Mouse (Mus musculus) embryo, embryonic 11.5 days (tissue): ENCODE results near the gene Hdac9.

Source experiments
- DNase-seq: peaks from one replicate; pipeline ENCODE4 v3.0.0-alpha.2; 2012; ENCODE audit warnings: low read depth, low spot score

Hdac9 gene

GRCm38 (mm10) chr12:34806528-34806927 is 110.4 kb downstream of the Hdac9 start:
- no peak for DNase-seq

GRCm38 (mm10) chr12:34803721-34804120 is 113.2 kb downstream of the Hdac9 start:
- no peak for DNase-seq

GRCm38 (mm10) chr12:34802308-34802707 is 114.6 kb downstream of the Hdac9 start:
- DNase-seq: no peak

- DNase-seq: no peak
These were observed 115.1 kb downstream of the Hdac9 start for GRCm38 (mm10) chr12:34801752-34802151.

- no peak for DNase-seq
These were observed 119.5 kb downstream of the Hdac9 start for GRCm38 (mm10) chr12:34797389-34797788.

GRCm38 (mm10) chr12:34795487-34795886 is 121.4 kb downstream of the Hdac9 start:
- DNase-seq: no peak

- peak; percentile 31 for DNase-seq
These were observed 124.8 kb downstream of the Hdac9 start for GRCm38 (mm10) chr12:34792113-34792452.

- DNase-seq: peak; percentile 1
These were observed 125.4 kb downstream of the Hdac9 start for GRCm38 (mm10) chr12:34791213-34792112.

- no peak for DNase-seq
These were observed 127.6 kb downstream of the Hdac9 start for GRCm38 (mm10) chr12:34789031-34789982.

- no peak for DNase-seq
These were observed 129.5 kb downstream of the Hdac9 start for GRCm38 (mm10) chr12:34787380-34787779.

- no peak for DNase-seq
These were observed 133.3 kb downstream of the Hdac9 start for GRCm38 (mm10) chr12:34783574-34783973.

GRCm38 (mm10) chr12:34779368-34779957 is 137.4 kb downstream of the Hdac9 start:
- DNase-seq: no peak

- no peak for DNase-seq
These were observed 140.7 kb downstream of the Hdac9 start for GRCm38 (mm10) chr12:34776170-34776569.

GRCm38 (mm10) chr12:34774071-34774470 is 142.8 kb downstream of the Hdac9 start:
- DNase-seq: no peak

- DNase-seq: no peak
These were observed 149.6 kb downstream of the Hdac9 start for GRCm38 (mm10) chr12:34767226-34767775.

- no peak for DNase-seq
These were observed 169.6 kb downstream of the Hdac9 start for GRCm38 (mm10) chr12:34747266-34747665.

GRCm38 (mm10) chr12:34725204-34725603 is 191.7 kb downstream of the Hdac9 start:
- no peak for DNase-seq

- no peak for DNase-seq
These were observed 192.6 kb downstream of the Hdac9 start for GRCm38 (mm10) chr12:34724274-34724673.

- DNase-seq: no peak
These were observed 193.9 kb downstream of the Hdac9 start for GRCm38 (mm10) chr12:34722831-34723490.

GRCm38 (mm10) chr12:34720906-34721305 is 196.0 kb downstream of the Hdac9 start:
- DNase-seq: no peak
